Mouse (Mus musculus) embryo, embryonic 10 days (tissue): ENCODE measurements around the gene Bfsp1.

Experiments
- DNase-seq: peaks from one replicate; pipeline ENCODE4 v3.0.0-alpha.2; 2015; ENCODE audit warnings: low spot score

Bfsp1 gene

GRCm38 (mm10) chr2:143862484-143863231 is at the start of gene Bfsp1:
Gene Bfsp1, minus strand, starts transcription at chr2:143863173.
- peak; percentile 80 for DNase-seq

DNA sequence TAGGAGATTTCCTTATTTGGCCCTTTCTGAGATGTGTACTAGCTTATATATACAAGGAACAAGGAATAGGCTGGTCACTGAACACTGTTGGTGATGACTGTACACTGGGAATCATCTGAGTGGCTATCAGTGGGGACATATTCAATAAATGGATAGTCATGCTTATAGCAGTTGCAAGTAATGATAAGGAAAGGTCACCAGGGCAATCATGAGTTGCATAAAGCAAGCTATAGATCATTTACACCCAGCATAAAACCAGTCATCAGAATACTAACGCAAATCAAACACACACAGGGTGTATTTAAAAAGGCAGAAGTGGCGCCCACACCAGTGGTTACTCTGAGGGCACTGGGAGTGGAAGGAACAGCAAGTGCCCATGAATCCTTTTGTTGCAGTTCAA is 49.2 kb upstream of the Bfsp1 start:
- no peak for DNase-seq

DNA sequence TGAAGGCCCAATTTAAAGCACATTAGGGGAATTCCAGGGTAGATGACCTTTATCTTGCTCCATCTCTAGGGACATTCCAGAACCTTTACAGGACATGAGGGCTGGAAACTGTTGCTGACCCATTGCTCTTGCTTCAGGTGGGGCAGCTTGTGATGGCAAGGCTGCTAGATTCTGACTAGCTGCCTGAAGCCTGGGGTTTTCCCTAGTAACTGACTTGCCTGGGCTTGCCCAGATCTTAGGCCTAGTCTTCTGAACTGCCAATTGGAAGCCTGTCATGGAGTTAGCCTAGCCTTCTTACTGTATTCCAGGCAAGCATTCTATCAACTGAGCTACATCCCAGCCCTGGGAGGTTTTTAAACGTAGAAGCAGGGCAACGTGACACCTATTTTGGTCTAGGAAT is 46.3 kb upstream of the Bfsp1 start:
- no peak for DNase-seq

GRCm38 (mm10) chr2:143904896-143905295 is 41.9 kb upstream of the Bfsp1 start:
- DNase-seq: no peak

DNA sequence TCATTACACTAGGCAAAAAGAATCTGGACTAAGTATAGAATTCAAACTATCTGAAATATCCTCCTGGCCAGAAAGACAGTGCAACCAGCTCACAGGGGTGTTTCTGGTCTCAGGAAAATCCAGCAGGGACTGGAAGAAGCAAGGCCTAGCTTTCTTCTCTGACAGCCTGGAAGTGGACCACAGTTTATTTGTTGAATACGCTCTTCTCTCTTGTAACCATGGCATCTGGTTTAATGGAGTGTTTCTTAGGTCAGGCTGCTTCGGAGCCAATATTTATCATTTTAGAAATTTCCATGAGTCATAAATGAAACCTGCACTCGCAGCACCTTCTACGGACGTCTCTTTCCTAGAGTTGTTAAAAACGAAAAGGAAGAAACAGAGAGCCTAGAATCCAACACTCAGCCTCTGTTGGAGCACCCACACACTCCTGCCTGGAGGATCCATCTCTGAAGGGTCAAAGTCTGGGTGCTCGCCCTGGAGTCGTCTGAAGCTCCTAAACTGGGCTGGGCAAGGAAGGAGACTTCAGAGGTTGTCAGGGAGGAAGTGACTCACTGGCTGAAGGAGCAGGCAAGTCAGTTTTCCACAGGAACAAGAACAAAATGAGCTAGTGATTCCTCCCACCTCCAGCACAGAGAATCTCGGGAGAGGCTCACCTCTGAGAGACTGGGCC is 40.5 kb upstream of the Bfsp1 start:
- DNase-seq: no peak

DNA sequence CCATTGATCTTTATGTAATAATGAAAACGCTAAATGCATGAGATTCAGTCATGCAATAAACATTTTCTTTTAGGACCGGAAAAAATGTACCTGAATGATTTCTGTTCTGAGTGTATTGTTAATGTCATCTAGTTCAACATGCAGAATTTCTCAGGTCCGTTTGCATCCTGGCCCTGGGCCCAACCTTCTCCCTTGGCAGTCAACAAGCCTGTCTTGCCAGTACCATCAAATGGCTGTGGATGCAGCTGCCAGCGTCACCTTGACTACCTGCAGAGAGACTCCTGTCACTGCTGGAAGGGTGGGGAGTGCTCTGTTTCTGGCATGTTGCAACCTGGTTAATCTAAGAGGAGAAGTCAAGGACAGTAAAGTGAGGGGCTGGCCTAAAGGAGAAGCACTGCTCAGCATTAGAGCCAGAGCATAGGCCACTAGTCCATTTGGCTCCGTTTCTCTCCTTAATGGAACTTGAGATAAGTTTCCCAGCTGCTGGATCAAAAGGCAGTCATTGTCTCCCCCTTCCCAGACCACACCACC is 37.9 kb upstream of the Bfsp1 start:
- no peak for DNase-seq

DNA sequence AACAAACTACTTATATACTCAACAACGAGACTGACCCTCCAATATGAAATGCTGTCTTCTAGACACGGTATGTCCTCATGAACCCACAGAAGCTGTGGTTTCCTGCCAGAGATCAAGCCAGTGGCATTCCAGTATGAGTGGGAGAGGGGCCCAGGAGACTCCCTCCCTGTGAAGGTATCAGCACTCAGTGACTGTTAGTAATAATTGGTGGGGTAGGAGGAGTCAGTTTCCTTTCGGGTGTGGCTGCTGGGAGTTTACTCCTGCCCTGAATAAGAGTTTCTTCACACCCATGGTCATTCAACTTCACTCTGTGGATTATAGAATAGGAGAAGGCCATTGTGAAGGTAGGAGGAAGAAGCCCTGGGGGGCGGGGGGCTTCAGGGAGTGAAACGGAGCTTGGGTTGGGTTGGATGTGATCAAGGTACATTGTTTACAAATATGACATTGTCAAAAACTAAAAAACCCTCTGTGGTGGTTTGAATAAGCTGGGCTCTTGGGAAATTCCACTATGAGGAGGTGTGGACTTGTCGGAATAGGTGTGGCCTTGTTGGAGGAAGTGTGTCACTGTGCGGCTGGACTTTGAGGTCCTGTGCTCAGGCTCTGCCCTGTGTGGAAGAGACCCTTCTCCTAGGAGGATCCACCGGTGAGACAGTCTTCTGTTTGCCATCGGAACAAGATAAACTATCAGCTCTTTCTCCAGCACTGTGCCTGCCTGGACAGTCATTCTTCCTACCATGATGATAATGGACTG is 36.7 kb upstream of the Bfsp1 start:
- DNase-seq: no peak

DNA sequence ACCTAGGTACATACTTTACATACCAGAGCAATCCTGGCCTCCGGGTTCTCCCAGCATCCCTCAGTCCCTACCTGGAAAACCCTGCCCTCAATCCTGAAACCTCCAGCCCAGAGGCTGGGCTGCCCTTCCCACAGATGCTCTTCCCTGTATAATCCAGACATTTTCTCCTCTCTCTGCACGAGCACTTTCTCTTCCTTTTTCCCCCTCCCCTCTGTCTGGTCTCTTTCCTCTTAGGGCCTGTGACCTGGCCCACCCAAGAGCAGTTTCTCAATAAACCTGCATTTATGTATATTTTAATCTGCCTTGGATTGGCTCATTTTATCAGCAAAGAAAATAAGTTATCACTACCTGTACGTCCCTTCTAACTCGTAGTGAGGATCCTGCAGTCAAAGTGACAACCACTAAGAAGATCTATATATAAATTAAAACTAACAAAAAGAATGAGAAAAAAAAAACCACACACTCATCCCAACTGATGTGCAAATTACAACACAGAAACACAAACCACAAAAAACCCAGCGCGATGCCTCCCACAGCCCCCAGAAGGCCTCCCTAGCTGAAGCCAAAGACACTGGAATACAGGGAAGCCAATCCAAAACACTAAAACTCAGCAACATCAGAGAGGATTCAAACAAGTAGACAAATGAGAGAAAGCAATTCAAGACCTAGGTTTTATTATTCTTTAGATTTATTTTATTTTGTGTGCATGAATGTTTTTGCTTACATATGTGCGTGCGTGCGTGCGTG is 28.5 kb upstream of the Bfsp1 start:
- DNase-seq: no peak

GRCm38 (mm10) chr2:143889860-143890433 is 27.0 kb upstream of the Bfsp1 start:
- peak; percentile 47 for DNase-seq

DNA sequence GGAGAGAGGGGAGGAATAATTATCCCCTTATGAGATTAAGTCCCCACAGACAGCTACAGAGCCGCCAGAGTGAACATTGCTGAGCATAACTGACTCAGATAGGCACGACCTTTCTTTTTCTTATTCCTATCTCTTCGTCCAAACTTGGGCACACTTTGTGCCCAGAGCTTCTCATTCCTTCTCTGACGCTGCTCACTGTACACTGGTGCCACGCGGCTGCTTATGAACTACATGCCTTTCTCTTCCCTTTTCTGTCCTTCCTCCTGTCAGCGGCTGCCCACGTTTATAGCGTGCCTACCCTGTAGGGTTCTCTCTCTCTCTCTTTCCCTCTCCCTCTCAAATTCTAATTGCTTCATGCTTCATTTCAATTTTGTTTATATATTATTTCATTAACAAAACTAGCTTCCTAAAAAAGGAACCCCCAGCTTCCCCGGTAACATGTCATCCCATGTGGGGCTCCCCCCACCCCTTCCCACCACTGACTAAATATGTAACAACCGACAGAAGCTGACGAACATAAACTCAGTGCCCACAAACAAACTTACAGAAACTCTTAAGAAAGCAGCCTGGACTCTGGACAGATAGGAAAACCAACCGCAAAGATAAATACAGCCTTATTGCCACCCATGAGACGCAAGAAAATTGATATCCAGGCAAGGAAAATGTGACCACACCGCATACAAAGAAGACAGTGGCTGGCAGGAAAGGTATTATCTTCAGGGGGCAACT is 26.3 kb upstream of the Bfsp1 start:
- no peak for DNase-seq

DNA sequence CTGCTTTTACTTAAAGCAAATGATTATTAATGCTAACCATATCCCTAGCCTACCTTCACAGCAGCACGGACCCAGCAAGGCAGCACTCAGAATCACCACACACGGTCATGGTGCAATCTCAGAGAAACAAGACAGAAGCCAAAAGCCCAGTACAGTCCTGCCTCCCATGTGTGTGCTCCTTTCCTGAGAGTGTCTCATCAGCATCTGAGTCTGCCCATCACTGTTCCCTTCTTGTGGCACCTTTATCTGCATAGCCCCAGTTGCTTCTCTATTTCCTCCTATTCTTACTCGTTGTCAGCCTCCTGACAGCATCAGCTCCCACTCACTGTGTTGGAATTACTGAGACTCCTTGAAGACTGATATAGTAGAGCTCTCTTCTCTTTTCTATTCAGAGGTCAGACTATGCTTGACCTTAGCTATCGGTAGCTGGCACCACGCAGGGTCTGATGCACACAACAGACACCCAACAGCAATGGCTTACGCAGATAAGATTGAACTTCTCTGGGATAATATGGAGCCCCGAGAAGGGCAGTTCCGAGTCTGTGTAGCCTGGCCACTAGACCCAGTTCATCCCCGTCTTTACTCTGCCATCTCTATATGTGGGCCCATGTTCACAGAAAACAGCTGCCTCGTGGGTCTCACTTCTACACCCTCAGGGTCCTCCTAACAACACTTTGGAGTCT is 19.8 kb upstream of the Bfsp1 start:
- no peak for DNase-seq

- no peak for DNase-seq
These were observed 19.0 kb upstream of the Bfsp1 start for GRCm38 (mm10) chr2:143882002-143882401.

DNA sequence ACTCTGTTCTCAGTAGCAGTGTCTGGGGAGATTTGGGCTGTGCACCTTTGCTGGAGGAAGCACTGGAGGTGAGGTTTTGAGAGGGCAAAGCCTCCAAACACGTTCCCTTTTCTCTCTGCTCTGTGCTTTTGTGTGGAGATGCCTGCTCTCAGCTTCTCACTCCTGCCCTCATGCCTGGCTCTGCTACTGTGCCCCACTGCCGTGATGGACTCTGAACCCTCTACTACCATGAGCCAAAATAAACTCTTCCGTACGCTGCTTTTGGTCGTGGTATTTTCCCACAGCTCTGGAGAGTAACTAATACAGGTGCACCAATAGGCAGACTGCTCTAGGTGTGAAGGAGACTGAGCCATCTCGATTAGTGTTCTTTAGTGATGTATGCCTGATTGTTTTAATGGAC is 16.3 kb upstream of the Bfsp1 start:
- DNase-seq: no peak

DNA sequence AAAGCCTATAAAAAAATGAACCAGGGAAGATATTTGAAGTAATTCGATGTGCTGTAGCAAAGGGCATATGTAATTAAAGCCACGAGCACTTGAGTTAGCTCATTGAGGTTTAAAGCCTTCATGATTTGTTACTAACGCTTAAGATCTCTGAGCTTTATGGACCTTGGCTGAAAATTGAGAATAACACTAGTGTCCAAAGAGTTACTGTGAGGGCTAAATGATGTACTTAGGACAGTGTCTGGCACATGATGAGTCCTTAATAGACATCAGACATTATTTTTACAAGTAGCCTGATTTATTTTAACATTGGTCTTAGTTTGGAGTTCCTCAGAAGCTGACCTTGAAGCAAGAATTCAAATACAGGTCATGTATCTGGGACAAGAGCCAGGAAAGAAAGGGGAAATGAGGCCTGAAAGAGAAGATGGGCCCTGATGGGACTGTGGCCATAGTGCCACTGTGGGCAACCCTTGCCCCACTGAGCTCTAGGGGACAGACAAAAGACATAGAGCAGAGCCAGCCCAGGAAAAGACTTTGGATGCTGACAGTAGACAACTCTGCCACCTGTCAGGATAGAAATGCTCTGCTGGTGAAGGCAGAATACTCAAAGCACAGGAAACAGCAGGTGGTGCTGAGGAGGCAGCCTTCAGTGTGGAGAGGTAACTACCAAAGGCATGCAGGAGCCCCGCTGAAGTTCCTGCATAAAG is 14.1 kb upstream of the Bfsp1 start:
- no peak for DNase-seq

- no peak for DNase-seq
These were observed 13.1 kb upstream of the Bfsp1 start for GRCm38 (mm10) chr2:143876026-143876425.

DNA sequence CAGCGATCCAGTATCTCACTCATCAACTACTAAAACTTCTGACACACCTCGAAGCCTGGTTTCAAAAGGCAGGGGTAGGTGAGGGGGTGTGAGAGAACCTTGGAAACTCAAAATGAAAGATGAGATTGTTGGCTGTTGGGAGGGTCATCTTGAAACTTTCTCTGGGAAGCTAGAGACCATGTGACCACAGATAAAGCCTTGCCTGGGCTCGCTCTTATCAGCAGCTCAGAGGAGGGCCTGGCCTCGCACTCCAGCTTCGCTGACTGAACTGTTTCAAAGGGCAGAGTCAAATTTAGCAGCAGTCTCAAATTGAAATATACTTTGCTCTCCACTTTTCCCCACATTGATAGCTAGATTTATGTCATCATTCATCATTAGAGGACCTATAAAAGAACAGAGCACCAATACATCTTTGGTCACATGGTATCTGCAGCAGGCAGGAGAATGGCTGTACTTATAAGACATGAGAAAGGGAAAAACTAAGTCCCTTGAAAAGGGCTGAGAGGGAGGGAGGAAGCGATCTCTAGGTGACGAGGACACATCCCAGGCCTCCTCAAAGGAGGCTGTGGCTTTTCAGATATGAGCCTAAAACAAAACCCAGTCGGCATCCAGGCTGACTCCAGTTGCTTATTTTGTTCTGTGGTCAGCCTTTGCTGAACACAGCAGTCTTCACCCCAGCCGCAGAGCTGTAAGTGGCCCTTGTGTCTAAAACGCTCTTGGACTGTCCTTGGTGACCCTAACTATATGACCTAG is 8.1 kb upstream of the Bfsp1 start:
- DNase-seq: no peak

GRCm38 (mm10) chr2:143867326-143867725 is 4.4 kb upstream of the Bfsp1 start:
- DNase-seq: peak; percentile 89

DNA sequence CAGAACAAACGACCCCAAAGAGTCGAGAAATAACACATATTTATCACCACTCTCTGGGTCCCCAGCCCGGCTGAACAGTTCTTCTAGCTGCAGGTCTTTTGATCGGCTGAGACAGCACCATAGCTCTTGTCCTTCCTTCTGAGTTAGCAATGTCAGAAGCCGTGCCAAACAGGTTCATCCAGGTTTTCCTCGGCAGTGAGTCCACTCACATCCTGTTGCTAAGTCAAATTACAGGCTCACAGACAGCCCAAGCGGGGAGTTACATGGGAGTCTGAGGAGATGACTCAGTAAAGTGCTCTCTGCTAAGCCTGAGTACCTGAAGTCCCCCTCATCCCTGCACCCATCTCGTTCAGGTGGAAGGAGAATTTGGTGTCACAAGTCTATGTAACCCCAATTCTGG is 1.6 kb upstream of the Bfsp1 start:
- DNase-seq: no peak

- no peak for DNase-seq
These were observed 3.8 kb downstream of the Bfsp1 start for GRCm38 (mm10) chr2:143859166-143859565.
